Mouse (Mus musculus): ENCODE results near the gene Zdhhc17.
A peak's percentile ranks its signal among the peaks of the same experiment; 100 is the strongest.

The Zdhhc17 gene

DNA sequence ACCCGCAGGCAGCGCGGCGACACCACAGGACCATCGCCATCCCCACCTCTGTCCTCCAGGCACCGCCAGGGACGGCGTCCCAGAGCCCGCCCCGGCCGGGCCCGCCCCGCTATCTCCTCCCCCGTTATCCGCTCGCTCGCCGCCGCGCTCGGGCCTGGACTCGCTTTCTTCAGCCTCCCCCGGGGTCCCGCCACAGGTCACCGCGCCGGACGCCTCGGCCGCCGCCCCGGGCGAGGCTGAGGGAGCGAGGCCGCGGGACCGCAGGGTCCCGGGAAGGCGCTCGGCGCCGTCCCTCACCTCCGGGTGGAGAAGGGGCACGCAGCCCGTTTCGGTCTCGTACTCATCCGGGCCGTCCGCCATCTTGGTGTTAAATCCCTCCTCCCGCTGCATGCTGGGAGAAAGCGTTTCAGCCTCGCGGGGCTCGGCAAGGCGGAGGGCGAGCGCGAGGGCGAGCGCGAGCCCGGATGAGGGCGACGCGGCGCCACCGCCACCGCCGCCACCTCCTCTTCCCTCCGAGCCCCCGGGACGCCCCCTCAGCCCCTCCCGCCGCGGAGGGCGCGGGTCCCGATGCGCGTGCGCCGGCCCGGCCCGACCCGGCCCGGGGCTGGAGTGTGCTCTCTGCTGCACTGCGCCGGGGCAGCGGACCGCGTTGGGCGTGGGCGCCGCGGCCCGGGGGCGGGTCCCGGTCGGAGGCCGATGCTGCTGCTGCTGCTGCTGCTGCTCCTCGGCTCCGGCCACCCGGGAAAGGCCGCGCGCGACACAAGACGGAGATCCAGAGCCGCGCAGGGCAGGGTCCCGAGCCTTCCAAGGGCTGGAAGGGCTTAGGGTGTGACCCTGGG is at the start of gene Zdhhc17:
TSS of gene Zdhhc17 (minus strand) at position 500 of the 839 bp plus-strand sequence.
- DNase-seq (ENCODE audit: low spot score) = peak; percentile 89

DNA sequence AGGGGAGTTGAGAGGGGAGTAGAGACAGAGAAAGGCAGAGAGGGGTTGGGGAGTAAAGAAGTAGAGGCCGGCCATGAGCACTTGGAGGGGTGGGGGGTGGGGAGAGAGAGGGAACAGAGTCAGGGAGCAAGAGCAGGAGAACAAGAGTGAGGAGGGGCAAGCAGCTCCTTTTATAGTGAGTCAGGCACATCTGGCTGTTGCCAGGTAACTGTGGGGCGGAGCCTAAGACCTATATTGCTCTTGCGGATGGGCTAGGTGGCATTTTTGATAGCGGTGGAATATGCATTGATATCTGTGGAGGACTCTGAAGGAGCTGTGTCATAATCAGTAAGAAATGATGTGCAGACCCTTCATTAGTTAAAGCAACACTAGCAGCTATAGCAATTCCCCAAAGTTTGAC is 45.8 kb upstream of the Zdhhc17 start:
- DNase-seq (ENCODE audit: low spot score) = no peak

DNA sequence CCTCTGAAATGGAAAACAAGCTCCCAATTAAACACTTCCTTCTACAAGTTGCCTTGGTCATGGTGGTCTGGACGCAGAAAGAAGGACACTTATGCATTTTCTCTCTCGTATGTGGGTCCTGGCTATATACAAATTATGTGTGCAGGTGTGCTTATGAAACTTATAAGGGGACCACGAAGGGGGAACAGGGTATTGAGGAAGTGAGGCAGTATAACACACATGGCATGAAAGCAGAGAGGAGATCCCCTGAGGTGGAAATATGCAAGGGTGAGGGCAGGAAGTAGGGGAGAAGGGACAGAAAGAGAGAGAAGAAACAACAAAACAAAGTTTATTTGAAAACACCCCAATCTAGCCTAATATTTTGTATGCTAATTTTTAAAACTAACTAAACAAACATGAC is 41.7 kb upstream of the Zdhhc17 start:
- no peak for DNase-seq (ENCODE audit: low spot score)

DNA sequence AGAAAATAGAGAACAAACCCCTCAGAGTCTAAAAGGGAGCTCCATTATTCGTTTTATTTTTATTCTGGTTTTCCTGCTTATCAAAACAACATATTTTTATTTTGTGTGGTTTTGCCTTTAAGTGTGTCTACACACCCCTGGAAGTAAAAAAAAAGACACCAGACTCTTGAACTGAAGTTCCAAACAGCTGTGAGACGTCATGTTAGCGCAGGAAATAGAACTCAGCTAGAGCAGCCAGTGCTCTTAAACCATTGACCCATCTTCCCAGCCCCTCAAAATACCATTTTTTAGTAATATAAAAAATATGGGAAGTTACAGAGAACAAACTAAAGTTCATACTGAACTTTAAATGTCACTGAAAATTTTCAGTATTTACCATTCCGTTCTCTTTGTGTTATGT is 40.6 kb upstream of the Zdhhc17 start:
- DNase-seq (ENCODE audit: low spot score) = no peak

DNA sequence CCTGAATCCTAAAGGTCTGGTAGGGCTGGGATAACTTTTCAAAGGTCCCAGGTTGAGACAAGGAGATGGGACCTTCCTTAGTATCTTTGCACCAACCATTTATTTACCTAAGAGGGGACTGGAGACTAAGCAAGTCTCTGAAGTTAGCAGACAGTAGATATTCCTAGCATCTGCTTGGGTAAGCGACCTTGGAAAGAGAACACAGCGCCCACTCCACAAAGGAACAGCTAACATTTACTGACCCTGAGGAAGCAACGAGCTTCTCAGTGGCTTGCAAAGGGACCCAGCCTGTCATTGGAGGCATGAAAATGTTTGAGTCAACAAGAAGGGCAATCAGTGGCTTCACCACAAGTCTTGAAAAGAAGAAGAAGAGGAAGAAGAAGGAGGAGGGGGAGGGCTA is 40.1 kb upstream of the Zdhhc17 start:
- DNase-seq (ENCODE audit: low spot score) = no peak

DNA sequence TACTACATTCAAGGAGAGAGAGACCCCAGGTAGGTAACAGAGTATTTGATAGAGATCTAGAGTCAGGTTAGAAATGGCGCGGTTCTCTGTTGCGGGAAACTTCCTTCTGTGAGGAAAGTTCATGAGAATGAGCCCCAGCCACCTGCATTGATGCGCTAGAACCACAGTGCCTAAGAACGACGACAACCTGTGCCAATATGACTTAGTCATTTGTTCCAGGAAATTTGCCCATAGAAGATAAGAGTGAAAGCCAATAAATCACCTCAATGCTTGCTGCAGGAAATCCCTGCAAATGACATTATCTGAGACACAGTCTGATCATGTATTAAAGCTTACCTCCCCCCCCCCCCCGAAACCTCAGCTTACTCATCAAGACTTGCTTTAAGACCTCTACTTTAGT is 38.0 kb upstream of the Zdhhc17 start:
- peak; percentile 7 for DNase-seq (ENCODE audit: low spot score)

DNA sequence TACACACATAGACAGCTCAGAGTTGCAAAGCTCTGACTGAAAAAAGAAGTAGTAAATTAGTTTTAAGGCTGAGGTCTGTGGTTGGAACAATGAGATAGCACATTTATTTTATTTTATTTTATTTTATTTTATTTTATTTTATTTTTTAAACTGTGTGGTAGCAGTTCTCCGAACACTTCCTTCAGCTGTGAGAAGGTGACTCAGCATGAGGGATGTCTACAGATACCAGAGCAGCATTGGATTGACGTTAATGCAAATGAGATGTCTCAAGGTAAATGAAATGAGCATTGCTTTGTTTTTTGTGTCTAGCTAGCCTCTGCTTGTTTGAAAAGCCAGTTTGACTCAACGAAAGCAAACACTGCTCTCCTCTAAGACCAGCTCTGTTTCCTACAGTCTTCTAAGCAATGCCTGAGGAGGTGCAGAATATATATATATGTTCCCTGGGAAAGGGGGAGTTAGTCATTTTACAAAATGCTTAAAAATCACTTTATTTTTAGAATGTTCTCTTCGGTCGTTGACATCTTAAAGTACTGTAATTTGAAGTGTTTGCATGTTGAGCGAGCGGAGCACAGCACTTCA is 30.2 kb upstream of the Zdhhc17 start:
- DNase-seq (ENCODE audit: low spot score) = no peak

DNA sequence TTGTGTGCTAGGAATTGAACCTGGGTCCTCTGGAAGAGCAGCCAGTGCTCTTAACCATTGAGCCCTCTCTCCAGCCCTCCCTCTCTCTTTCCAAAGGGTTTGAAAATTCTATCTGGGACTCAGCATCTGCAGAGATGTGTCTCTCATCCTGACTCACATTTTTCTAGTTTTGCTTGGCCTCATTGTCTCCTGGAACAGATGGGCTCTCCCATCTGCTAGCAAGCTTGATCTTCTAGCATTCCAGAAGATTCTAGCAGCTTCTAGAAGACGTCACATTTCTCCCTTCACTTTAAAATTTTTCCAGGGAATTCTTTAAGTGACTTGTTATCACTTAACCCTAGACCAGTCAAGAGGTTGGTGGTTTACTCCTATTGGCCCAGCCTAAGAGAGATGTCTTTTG is 26.9 kb upstream of the Zdhhc17 start:
- no peak for DNase-seq (ENCODE audit: low spot score)

DNA sequence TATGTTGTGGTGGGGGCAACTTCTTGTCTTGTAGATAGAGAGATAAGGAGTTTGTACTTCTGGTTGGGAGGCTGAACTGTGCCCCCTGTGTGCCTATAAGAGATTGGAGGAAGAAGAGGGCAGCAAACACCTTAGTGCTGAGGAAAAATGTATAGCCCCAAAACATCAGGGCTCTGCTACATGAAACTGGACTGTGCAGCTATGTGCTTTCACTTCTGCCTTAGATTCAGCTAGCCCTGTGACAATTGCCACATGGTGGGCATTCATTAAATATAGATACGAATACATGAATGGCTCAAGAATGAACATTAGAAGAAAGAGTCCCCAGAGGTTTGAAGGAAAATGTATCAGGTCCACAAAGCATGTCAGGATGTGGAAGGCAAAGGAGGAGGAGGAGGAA is 25.2 kb upstream of the Zdhhc17 start:
- DNase-seq (ENCODE audit: low spot score) = no peak

DNA sequence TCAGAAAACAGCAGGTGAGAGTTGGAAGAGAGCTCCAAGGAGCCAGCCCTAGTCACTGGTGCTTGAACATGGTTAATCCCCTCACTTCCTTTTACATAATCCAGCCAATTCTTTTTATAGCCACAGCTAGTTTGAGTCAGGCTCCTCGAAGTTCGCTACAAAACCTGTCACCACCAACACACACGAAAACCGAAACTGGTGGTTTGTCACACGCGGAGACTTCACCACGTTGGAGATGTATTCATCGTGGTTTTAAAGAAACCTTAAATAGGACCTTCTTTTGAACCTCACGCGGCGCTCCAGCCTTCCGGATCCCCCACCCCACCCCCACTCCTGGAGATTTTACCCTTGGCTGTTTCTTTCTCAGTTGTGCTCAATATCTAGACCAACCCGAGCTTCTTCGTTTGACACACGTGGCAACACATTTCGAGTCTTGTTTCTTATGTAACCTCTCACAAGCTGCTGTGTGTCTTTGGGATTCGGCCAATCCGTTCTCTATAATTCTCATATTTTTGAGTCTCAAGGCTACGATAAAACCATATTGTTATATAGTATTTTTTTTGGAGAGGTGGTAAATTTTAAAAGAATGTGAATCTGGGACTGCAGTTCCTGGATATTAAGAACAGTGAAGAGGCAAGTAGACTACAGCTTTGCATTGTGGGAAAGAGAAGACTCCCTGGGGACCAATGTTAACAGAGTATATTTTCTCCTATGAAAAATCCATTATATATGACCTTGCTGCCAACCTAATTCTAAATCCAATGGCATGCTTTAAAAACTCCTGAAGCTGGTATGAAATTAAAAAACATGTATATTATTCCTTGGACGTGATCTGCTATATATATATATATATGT is 21.8 kb upstream of the Zdhhc17 start:
- no peak for DNase-seq (ENCODE audit: low spot score)

DNA sequence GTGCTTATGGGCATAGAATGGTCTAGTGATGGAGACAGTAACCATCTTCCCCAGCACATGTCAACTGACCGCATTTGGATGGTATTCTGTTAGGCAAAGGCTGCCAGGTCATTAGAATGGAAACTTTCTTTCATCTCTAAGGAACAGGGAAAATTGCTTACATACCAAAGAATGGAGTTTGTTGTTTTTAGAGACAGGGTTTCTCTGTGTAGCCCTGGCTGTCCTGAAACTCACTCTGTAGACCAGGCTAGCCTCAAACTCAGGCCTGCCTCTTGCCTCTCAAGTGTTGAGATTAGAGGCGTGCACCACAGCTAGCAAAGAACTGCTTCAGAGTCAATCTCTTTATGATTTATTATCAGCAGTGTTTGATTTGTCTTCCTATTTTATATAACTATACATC is 20.9 kb upstream of the Zdhhc17 start:
- DNase-seq (ENCODE audit: low spot score) = no peak

DNA sequence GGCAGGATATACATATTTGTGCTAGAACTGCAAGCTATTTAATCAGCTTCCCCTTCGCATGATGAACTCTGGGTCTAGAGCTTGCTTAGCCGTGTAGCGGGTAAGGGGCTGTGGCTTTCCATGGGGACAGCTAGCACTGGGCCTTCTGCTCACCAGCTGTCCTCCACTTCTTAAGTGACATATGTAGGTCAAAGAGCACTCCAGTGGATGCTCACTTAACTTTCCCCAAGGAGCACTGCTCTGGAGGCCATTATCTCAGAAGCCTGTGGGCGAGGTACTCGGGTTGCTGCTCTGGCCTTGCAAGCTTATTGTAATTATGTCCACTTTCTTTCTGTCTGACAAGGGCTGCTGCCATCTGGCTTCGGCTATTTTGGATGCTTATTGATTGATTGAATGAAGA is 16.2 kb upstream of the Zdhhc17 start:
- no peak for DNase-seq (ENCODE audit: low spot score)

DNA sequence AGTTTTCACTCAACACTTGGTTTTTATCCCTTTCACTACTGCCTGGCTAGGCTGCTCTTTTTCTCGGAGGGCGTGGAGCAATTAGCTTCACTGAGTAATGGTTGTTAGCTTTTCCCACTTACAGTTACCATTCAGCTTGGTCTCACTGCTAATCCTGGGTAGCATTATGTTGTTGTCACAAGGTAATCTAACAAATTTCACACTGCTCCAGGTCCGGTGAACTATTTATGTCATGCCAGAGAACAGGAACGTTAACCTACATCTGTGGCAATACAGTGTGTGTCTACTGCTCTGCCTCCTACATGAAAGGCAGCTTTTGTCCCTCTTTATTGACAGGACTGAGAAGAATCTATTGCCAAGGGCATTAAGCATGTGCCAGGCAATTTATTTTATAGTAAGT is 14.8 kb upstream of the Zdhhc17 start:
- DNase-seq (ENCODE audit: low spot score) = no peak

DNA sequence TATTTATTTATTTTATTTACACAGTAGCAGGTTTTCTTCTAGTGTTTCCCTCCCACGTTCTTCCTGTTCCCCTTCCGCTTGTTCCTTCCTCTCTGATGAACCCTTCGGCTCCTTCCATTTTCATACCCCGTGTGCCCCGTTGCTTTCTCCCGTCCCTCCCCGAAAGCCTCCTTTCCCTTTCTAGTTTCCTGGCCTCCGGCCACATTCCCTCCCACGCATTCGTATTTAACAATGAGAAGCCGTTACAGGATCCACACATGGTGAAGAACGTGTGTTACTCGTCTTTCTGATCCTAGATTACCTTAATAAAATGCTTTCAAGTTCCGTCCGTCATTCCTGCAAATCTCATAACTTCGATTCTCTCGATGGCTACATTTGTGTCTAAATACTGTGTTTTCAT is 4.5 kb upstream of the Zdhhc17 start:
- DNase-seq (ENCODE audit: low spot score) = no peak

DNA sequence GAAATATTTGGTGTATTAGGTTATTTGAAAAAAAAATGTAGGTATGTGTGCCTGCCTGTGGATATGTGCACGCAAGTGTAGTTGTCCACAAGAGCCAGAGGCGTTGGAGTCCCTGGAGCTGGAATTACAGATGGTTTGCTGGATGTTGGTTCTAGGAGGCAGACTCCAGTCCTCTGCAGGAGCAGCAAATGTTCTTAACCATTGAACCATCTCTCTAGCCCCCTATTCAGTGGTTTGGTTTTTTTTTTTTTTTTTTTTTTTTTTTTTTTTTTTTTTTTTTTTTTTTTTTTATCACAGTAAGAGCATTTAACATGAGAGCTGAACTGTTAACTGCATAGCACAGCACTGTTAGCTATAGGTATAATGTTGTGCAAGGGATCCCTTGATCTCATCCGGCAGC is 3.3 kb upstream of the Zdhhc17 start:
- DNase-seq (ENCODE audit: low spot score) = no peak

DNA sequence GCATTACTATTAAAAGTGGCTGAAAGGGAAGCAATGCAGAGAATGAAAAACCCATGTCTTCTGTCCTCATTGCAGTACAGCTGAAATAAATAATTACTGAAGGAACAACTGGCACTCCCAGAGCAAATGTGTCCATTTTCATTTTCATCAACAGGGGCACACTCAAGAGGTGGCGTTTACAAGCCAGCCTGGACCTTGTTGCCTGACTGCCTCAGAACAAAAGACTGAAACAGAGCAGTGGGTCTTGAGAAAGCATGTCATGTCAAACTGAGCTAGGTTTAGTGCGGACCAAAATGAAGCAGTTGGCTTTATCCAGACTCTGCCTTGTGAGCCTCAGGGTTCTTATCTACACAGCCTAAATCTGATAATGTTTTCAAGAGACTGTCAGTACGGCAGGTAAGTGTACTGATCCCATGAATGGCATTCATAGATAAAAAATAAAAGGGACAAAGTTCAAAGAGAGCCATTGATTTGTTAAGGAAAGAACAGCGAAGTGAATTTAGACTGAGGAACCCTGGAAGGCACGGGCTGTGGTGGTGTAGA is 2.6 kb upstream of the Zdhhc17 start:
- no peak for DNase-seq (ENCODE audit: low spot score)

DNA sequence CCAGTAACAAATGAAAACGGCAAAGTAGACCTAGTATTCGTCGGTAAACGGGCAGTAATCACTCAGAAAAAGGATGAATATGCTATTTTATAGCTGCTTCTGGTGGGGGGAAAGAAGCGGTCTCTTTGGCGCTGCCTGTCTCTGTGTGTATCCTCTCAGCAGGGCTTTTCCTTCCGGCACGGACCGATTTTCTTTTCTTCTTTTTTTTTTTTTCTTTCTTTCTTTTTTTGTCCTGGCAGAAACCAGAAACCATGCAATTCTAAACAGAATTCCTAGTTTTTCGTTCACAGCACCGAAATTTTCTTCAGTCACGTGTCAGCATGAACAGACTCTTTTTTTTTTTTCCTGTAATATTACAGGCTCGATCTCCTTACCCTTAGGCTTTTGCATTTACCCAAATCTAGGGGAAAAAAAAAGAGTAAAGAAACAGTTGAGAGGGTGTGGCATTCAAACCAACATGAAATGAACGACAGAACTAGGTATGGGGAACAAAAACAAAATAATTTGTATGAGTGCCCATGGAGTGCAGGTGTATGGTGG is 1.4 kb upstream of the Zdhhc17 start:
- DNase-seq (ENCODE audit: low spot score) = no peak

DNA sequence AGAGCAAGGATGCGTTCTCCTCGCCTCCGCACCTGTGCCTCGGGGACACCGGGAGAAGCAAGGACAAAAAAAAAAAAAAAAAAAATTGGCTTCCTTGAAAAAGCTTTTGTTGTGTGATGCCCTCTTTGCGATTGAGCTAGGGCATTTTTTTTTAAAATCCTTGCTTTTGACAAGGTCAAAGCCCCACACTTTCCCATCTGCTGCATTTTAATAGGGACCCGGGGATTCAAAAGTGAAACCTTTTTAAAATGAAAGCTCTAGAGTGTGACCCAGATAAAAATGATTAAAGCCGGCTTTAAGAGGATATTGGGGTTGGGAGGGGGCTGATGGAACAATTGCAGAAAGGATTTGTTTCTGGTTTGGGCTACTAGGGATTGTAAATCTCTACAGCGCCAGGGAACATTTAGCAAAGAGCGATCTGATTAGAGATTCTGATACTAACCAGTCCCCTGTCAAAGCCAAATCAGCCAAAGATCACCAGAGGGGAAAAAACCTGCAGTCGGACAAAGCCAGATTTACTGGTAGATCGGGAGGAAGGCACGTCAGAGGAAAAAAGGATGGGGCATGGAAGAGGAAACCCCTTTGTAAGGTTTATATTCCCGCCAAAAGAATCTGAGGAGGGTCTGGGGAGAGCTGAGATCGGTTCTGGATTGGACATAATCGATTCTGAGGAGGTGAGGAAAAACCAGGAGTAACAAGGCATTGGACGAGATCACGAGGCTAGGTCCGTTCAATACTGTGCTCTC is 713 bp upstream of the Zdhhc17 start:
- DNase-seq (ENCODE audit: low spot score) = no peak

DNA sequence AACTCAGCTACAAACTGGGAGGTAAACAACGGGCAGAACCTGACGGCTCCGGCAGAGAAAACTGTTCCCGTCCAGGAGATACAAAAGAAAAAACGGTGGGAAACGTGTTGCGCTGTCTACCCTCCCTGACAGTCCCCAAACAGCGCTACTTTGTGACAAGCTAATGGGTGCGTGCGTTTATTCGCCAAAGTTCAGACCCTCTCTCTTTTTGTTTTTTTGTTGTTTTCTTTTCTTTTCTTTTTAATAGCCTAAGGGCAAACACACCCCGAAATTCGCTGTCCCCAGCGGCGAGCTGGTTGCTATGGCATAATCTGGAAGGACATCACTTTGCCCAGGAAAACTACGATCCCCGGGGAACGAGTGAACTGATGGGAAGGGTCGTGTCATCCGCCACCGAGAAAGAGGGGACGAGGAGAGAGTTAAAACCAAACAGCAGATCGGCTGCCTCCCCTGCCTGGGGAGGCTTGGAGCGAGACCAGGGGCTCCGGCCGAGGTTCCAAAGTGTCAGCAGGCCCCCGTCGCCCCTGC is 763 bp downstream of the Zdhhc17 start:
- DNase-seq (ENCODE audit: low spot score) = no peak

DNA sequence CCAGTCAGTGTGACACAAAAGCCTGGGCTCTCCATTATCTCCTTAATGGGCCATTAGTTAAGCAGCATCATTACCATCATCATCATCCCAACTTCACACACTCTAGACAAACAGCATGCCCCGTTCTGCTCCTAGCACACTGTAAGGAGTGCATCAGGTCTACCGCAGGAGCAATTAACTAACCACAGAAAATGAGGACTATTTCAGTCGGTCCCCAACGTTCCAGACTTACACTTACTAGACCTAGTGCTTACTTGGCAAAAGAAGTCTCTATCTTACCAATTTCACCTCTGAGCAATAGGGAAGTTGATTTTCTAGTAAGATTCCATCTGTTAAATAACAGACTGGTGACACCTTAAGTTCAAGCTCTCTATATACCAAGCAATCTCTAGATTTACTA is 2.3 kb downstream of the Zdhhc17 start:
- DNase-seq (ENCODE audit: low spot score) = no peak
